Mouse (Mus musculus): Measurements from ENCODE around the gene Orai1.

GRCm38 (mm10) chr5:123058251-123059102 lies 43.6 kb downstream of the Orai1 start:
- no peak for TF ChIP-seq CTCF (IDR thresholded peaks at IDR 0.05; ENCODE audit: extremely low read depth, insufficient read depth, low read length)
- TF ChIP-seq POLR2A (IDR thresholded peaks at IDR 0.05; ENCODE audit: extremely low read depth, insufficient read depth, low read length), result no peak

Data from cortical plate, adult 2 months (tissue).